ENCODE assay signal across 21 mouse cellular contexts in genomic region chr9:53601541-53601940, GRCm38 (mm10). TPM values are rescaled to one million over a fixed set of nuclear protein-coding genes. Genes with fewer than 3 reads are reported as not detected.
DNase-seq lines count a peak whose midpoint lies in the region; TF ChIP-seq lines count a peak whose summit lies in the region.
"Had no signal": no experiment of that assay in that cellular context is flagged by ENCODE, and none has a peak within 500 bp of the region (broad histone marks: within the 10 kb centered on the region; RNA-seq: fewer than 3 reads in every experiment).

No protein-coding gene starts in this region.

- H3K4me3 ChIP-seq in liver, adult 2 months (ENCODE audit: insufficient read depth, low read depth, low read length): no peak overlapping the region
- no peak overlapping the region for H3K4me3 ChIP-seq in brown adipose tissue, adult 24 weeks (ENCODE audit: insufficient read depth, low read depth, low read length)
- H3K4me3 ChIP-seq: forebrain, embryonic 12.5 days; heart, embryonic 15.5 days; limb, embryonic 10.5 days; midbrain, embryonic 13.5 days; neural tube, embryonic 12.5 days had no signal

- intact Hi-C loops in heart, postnatal 36 days (cut with DNase I): no loop called here
- intact Hi-C loops in heart, postnatal 10 days (cut with DNase I): no loop called here

- peaks cover 51% of the 10 kb centered on the region for H3K79me2 ChIP-seq in liver, adult 2 months (ENCODE audit: control insufficient read depth, insufficient read depth, low read length)

- TF ChIP-seq CTCF in liver, adult 2 months (IDR thresholded peaks at IDR 0.05; ENCODE audit: low read depth, low read length): no peak

- TF ChIP-seq POLR2A in liver, adult 2 months (IDR thresholded peaks at IDR 0.05; ENCODE audit: extremely low read depth, insufficient read depth, low read length): no peak

- peaks cover 64% of the 10 kb centered on the region for H3K4me1 ChIP-seq in liver, adult 2 months (ENCODE audit: control insufficient read depth, insufficient read depth, low read length)
- H3K4me1 ChIP-seq in brown adipose tissue, adult 24 weeks (ENCODE audit: control insufficient read depth, insufficient read depth, insufficient read length, low read length): peaks cover 20% of the 10 kb centered on the region
- H3K4me1 ChIP-seq: forebrain, embryonic 12.5 days; limb, embryonic 10.5 days; midbrain, embryonic 13.5 days; neural tube, embryonic 12.5 days had no signal

- H3K27ac ChIP-seq in liver, adult 2 months (replicated peaks; ENCODE audit: insufficient read depth, low read depth, low read length): peak overlapping the region; percentile 77
- H3K27ac ChIP-seq in brown adipose tissue, adult 24 weeks (replicated peaks; ENCODE audit: low read depth, low read length): peak overlapping the region; percentile 42
- H3K27ac ChIP-seq: forebrain, embryonic 12.5 days; heart, embryonic 15.5 days; hindbrain, embryonic 14.5 days; limb, embryonic 10.5 days; midbrain, embryonic 13.5 days; neural tube, embryonic 12.5 days had no signal

- H3K9ac ChIP-seq in liver, adult 2 months (ENCODE audit: low read depth, low read length): no peak overlapping the region
- H3K9ac ChIP-seq: forebrain, embryonic 12.5 days; heart, embryonic 15.5 days; hindbrain, embryonic 14.5 days; midbrain, embryonic 13.5 days; neural tube, embryonic 12.5 days had no signal

- peak; percentile 95 for DNase-seq in heart, adult 11 months
- DNase-seq in heart, postnatal 36 days: no peak
- peak; percentile 98 for DNase-seq in liver, adult 2 months (ENCODE audit: extremely low read depth, low read depth, low spot score)
- no peak for DNase-seq in liver
- peak; percentile 39 to 48 for DNase-seq in heart, postnatal 10 days
- no peak for DNase-seq in thymus, postnatal 25 days
- DNase-seq in right cerebral cortex, postnatal 25 days: no peak
- DNase-seq: cerebellum, adult 8-10 months; gastrocnemius, postnatal 10 days; kidney, adult 9 months; layer of hippocampus, adult 9-11 months; lung, adult 2 months; spleen, adult 18-20 months had no signal

- H3K27me3 ChIP-seq in liver, adult 2 months (ENCODE audit: control insufficient read depth, insufficient read depth, low read length): no peaks in the 10 kb centered on the region
- H3K27me3 ChIP-seq: CH12.LX; forebrain, embryonic 12.5 days; heart, embryonic 15.5 days; midbrain, embryonic 13.5 days; neural tube, embryonic 12.5 days had no signal

- peaks cover 7% of the 10 kb centered on the region for H3K36me3 ChIP-seq in liver, adult 2 months (ENCODE audit: control insufficient read depth, insufficient read depth, low read length)
- H3K36me3 ChIP-seq: forebrain, embryonic 12.5 days; limb, embryonic 10.5 days; neural tube, embryonic 12.5 days had no signal

- 27% methylated on average over 2 of the region's 2 CpGs for WGBS in liver, adult 2 months

RNA-seq across cellular contexts. Expression of gene Acat1, which starts 8.6 kb away (rescaled TPM):
- 100 to 1,000 TPM; 314 to 319 TPM for total RNA-seq in heart, postnatal 36 days (2021)
- total RNA-seq in liver, adult 2 months (2014; rRNA removed): 285 and 321 TPM in 2 replicates
- 101 and 143 TPM in 2 replicates for polyA plus RNA-seq in liver, adult 2 months (2012; rRNA removed)
- polyA plus RNA-seq in brown adipose tissue, adult 24 weeks (2012; ENCODE audit: insufficient read depth, insufficient read length, missing spikeins): 808 and 1,072 TPM in 2 replicates
- total RNA-seq in heart, postnatal 10 days (2021): 100 to 1,000 TPM; 302 to 307 TPM

Comparison
In these comparisons a context has a peak if more than half of its experiments do, and no peak if none do; other contexts are left out.
1. DNase-seq: peak in heart, adult 11 months (single experiment), liver, adult 2 months (single experiment) and heart, postnatal 10 days (2 of 2); none in heart, postnatal 36 days (0 of 2), liver (single experiment), thymus, postnatal 25 days (single experiment) and right cerebral cortex, postnatal 25 days (single experiment).